Mouse (Mus musculus): Measurements from ENCODE around the gene Camk2g.
A peak's percentile ranks its signal among the peaks of the same experiment; 100 is the strongest.

The Camk2g gene

GRCm38 (mm10) chr14:20793758-20794531, at the start of gene Camk2g:
Camk2g (minus strand) TSS chr14:20794088.
- peak; percentile 51 for DNase-seq (ENCODE audit: low spot score)

GRCm38 (mm10) chr14:20842629-20843028, 48.7 kb upstream of the Camk2g start:
- no peak for DNase-seq (ENCODE audit: low spot score)

- no peak for DNase-seq (ENCODE audit: low spot score)
These were observed 47.6 kb upstream of the Camk2g start for GRCm38 (mm10) chr14:20841526-20841925.

- DNase-seq (ENCODE audit: low spot score), result no peak
These were observed 43.8 kb upstream of the Camk2g start for GRCm38 (mm10) chr14:20837681-20838080.

GRCm38 (mm10) chr14:20836905-20837376, 43.1 kb upstream of the Camk2g start:
- no peak for DNase-seq (ENCODE audit: low spot score)

- peak; percentile 32 for DNase-seq (ENCODE audit: low spot score)
These were observed 42.5 kb upstream of the Camk2g start, which contains the start of gene Plau for GRCm38 (mm10) chr14:20836171-20836904. Plau (plus strand) TSS chr14:20836660.

GRCm38 (mm10) chr14:20834136-20834535, 40.2 kb upstream of the Camk2g start:
- no peak for DNase-seq (ENCODE audit: low spot score)

- no peak for DNase-seq (ENCODE audit: low spot score)
These were observed 39.6 kb upstream of the Camk2g start for GRCm38 (mm10) chr14:20833525-20833924.

GRCm38 (mm10) chr14:20831915-20832314, 38.0 kb upstream of the Camk2g start:
- no peak for DNase-seq (ENCODE audit: low spot score)

GRCm38 (mm10) chr14:20831141-20831910, 37.4 kb upstream of the Camk2g start:
- no peak for DNase-seq (ENCODE audit: low spot score)

GRCm38 (mm10) chr14:20829523-20830366, 35.9 kb upstream of the Camk2g start:
- DNase-seq (ENCODE audit: low spot score), result no peak

GRCm38 (mm10) chr14:20828524-20828923, 34.6 kb upstream of the Camk2g start:
- DNase-seq (ENCODE audit: low spot score), result no peak

GRCm38 (mm10) chr14:20827491-20827890, 33.6 kb upstream of the Camk2g start:
- no peak for DNase-seq (ENCODE audit: low spot score)

- no peak for DNase-seq (ENCODE audit: low spot score)
These were observed 33.2 kb upstream of the Camk2g start for GRCm38 (mm10) chr14:20827061-20827460.

- DNase-seq (ENCODE audit: low spot score), result no peak
These were observed 31.6 kb upstream of the Camk2g start for GRCm38 (mm10) chr14:20825516-20825915.

GRCm38 (mm10) chr14:20824517-20824916, 30.6 kb upstream of the Camk2g start:
- no peak for DNase-seq (ENCODE audit: low spot score)

- no peak for DNase-seq (ENCODE audit: low spot score)
These were observed 21.6 kb upstream of the Camk2g start for GRCm38 (mm10) chr14:20815448-20815847.

- DNase-seq (ENCODE audit: low spot score), result no peak
These were observed 18.0 kb upstream of the Camk2g start for GRCm38 (mm10) chr14:20811779-20812406.

- no peak for DNase-seq (ENCODE audit: low spot score)
These were observed 17.3 kb upstream of the Camk2g start for GRCm38 (mm10) chr14:20811236-20811635.

- DNase-seq (ENCODE audit: low spot score), result no peak
These were observed 15.9 kb upstream of the Camk2g start for GRCm38 (mm10) chr14:20809820-20810219.

- DNase-seq (ENCODE audit: low spot score), result no peak
These were observed 15.5 kb upstream of the Camk2g start for GRCm38 (mm10) chr14:20809349-20809748.

Data from urinary bladder, postnatal 10 days (tissue).